Comparison of ENCODE assay signal across 8 mouse cellular contexts in the genomic region with DNA sequence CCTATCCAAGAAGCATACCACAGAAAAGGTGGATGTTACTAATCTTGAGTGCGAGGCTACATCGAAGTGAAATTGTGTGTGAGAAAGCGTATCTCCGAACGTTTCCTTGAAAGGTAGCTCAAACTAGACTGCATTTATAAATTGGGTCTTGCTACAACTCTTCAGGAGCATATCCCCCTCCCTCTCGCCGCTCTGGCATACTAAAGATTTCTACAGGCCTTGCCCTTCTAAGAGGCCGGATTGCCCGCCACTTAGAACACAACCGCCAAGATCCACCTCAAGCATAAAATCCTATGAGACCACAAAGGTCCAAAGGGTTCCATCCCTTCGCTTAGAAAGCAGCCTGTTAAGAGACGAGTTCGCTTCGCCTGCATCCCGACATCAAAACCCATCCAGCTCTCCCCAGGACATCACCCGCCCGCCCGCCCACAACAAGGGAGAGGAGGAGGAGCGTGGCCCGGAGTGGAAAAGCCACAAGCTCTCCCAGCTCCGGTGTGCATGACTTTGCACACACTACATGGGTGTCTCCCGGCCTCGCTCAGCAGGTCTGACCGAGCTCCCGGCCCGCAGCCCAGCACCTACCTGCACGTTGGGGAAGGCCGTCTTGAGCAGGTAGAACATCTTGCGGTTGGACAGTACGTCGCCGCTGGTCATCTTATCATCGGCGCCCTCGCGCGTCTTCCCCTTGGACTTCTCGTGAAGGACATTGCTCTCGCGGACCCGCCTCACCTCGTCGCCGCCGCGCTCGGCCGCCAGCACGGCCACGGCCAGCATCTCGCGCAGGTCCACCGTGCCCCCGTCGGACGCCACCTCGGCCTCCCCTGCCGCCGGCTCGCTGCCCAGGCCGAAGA. TPM values are rescaled to one million over a fixed set of nuclear protein-coding genes. Genes with fewer than 3 reads are reported as not detected.
DNase-seq lines count a peak whose midpoint lies in the region; ATAC-seq and TF ChIP-seq lines count a peak whose summit lies in the region.

No protein-coding gene starts in this region.

- H3K27me3 ChIP-seq in MEL (ENCODE audit: control insufficient read depth in 1 of 2, insufficient read depth in 2 of 2, low read length in 2 of 2) = no peaks in the 10 kb centered on the region
- H3K27me3 ChIP-seq in forebrain, embryonic 10.5 days (ENCODE audit: poor library complexity, severe bottlenecking) = no peaks in the 10 kb centered on the region

- no peak for TF ChIP-seq EP300 in MEL (IDR thresholded peaks at IDR 0.05; ENCODE audit: low read depth in 1 of 2, low read length in 2 of 2)

- ATAC-seq in hematopoietic stem cell, adult 5-6 weeks (replicated peaks in 1 of 2; ENCODE audit: insufficient read depth in 1 of 2, low FRiP score in 2 of 2, low TSS enrichment in 1 of 2, low read depth in 1 of 2, poor library complexity in 2 of 2, severe bottlenecking in 2 of 2) = peak; percentile 65

- 1% methylated on average over 61 of the region's 61 CpGs for WGBS in forebrain, embryonic 10.5 days

- no peak for TF ChIP-seq POLR2A in MEL (IDR thresholded peaks at IDR 0.05; ENCODE audit: control insufficient read depth in 1 of 2, insufficient read depth in 1 of 2, low read depth in 1 of 2, low read length in 2 of 2, poor library complexity in 1 of 2)

- no peak for TF ChIP-seq RAD21 in MEL (IDR thresholded peaks at IDR 0.05; ENCODE audit: low read depth, low read length)

- H3K9ac ChIP-seq in MEL (ENCODE audit: control insufficient read depth, low read depth, low read length, poor library complexity, severe bottlenecking) = peak overlapping the region; percentile 93

- peak overlapping the region; percentile 96 to 99 for H3K4me3 ChIP-seq in MEL (ENCODE audit: control insufficient read depth in 1 of 2, insufficient read depth in 1 of 2, low read depth in 2 of 2, low read length in 2 of 2)
- peak overlapping the region; percentile 93 for H3K4me3 ChIP-seq in forebrain, embryonic 10.5 days

- no peak for TF ChIP-seq CTCF in MEL (IDR thresholded peaks at IDR 0.05 in 2 of 3, conservative IDR thresholded peaks at IDR 0.05 in 1 of 3; ENCODE audit: control insufficient read depth in 1 of 3, insufficient read depth in 1 of 3, low read depth in 2 of 3, low read length in 3 of 3, poor library complexity in 1 of 3, severe bottlenecking in 1 of 3)

- peak overlapping the region; percentile 29; the same call in 1 of the 2 replicates for H3K27ac ChIP-seq in MEL (ENCODE audit: control insufficient read depth, low read depth, low read length)
- H3K27ac ChIP-seq in forebrain, embryonic 10.5 days = peak overlapping the region; percentile 96

- peaks cover 2 to 3% of the 10 kb centered on the region in 2 experiments; a peak in 2 of 4 replicates for H3K4me1 ChIP-seq in MEL (ENCODE audit: control insufficient read depth in 1 of 2, insufficient read depth in 2 of 2, low read length in 2 of 2)
- H3K4me1 ChIP-seq in forebrain, embryonic 10.5 days = peaks cover 22% of the 10 kb centered on the region

- H3K36me3 ChIP-seq in MEL (ENCODE audit: control insufficient read depth in 1 of 2, insufficient read depth in 2 of 2, low read length in 2 of 2) = peaks cover 7 to 20% of the 10 kb centered on the region in 2 experiments
- H3K36me3 ChIP-seq in forebrain, embryonic 10.5 days (replicated peaks) = peaks cover 28% of the 10 kb centered on the region

- peaks cover 38% of the 10 kb centered on the region for H3K79me2 ChIP-seq in MEL (ENCODE audit: control insufficient read depth, insufficient read depth, low read length, poor library complexity)

- H3K9me3 ChIP-seq in MEL (replicated peaks; ENCODE audit: insufficient read depth, low read length) = no peaks in the 10 kb centered on the region
- peaks cover 15% of the 10 kb centered on the region; the same call in 1 of the 2 replicates for H3K9me3 ChIP-seq in forebrain, embryonic 10.5 days

- DNase-seq in MEL (ENCODE audit: low read depth, low spot score) = peak; percentile 67
- peak; percentile 20 for DNase-seq in brain, embryonic 18.5 days (ENCODE audit: low read depth, low spot score)
- DNase-seq in forebrain, embryonic 10.5 days (ENCODE audit: extremely low spot score, low spot score) = peak; percentile 56
- peak; percentile 55 to 67 for DNase-seq in layer of hippocampus, postnatal 10 days (ENCODE audit: low spot score in 2 of 2)
- DNase-seq in lung, postnatal 14 days = peak; percentile 37
- peak; percentile 53 for DNase-seq in retina, embryonic 14.5 days (ENCODE audit: low spot score)
- peak; percentile 49 for DNase-seq in urinary bladder, postnatal 36 days (ENCODE audit: low spot score in 2 of 2)

TF ChIP-seq in MEL, 35 proteins besides CTCF, POLR2A, EP300 and RAD21:
- TF ChIP-seq ZMIZ1 (IDR thresholded peaks at IDR 0.05; ENCODE audit: low read depth, low read length) (0 out of 2 replicates have a peak, but pooled peaks have one; percentile 6), KAT2A (conservative IDR thresholded peaks at IDR 0.05; ENCODE audit: low read depth, low read length) (no peak), ZNF384 (IDR thresholded peaks at IDR 0.05; ENCODE audit: low read depth, low read length) (no peak), JUND (IDR thresholded peaks at IDR 0.05; ENCODE audit: low read depth, low read length) (no peak), HCFC1 (IDR thresholded peaks at IDR 0.05; ENCODE audit: low read depth, low read length) (0 out of 2 replicates have a peak, but pooled peaks have one; percentile 11)

RNA-seq across cellular contexts. Expression of gene Impad1, which starts 0.8 kb away (rescaled TPM):
- 21.0 and 21.2 TPM in 2 replicates for total RNA-seq in MEL (2012; rRNA removed)
- polyA plus RNA-seq in MEL (2012; ENCODE audit: insufficient read depth in 1 of 2, insufficient read length in 2 of 2, low read depth in 1 of 2, low replicate concordance in 2 of 2, missing spikeins in 1 of 2) = 10 to 100 TPM; 13.3 to 44.2 TPM
- polyA plus RNA-seq in forebrain, embryonic 10.5 days (2016; fragmentation: Nextera tagmentation; extraction: Ambion mirVana) = 32.4 and 34.9 TPM in 2 replicates
- total RNA-seq in hematopoietic stem cell, adult 5-6 weeks (2017) = 55.5 and 68.1 TPM in 2 replicates
- 10 to 100 TPM; 82.8 to 83.4 TPM for total RNA-seq in layer of hippocampus, postnatal 10 days (2021)

Comparison
In these comparisons a context has a peak if more than half of its experiments do, and no peak if none do; other contexts are left out.
1. Peak in every context shown above with its lines: DNase-seq, ATAC-seq, H3K4me3 ChIP-seq and H3K27ac ChIP-seq.